Mouse (Mus musculus): ENCODE measurements at regions not wholly inside any gene's neighbourhood (a gene's known extent, or its start where the extent isn't known, plus 50 kb on each side); places are given as distances from the start of the nearest gene placed in this dataset.

DNA sequence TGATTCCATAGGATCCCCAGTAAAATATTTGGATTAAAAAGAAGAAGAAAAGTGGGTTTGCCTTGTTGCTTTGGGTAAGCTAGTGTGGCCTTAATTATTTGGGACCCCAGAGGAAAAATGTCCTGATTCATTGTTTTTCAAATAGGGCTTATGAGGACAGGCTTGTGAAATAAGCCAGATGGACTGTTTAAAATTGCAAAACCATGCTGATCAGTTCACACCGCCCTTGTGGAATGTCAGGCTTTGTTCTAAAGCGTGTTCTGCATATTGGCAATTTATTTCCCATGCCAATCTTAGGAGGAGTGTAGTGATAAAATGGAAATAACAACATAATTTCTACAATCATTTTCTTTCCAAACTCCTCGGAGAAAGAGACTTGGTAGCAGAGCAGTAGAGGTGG is 189.3 kb downstream of the Ccdc71l start:
- TF ChIP-seq CTCF (IDR thresholded peaks at IDR 0.05) (no peak), EP300 (IDR thresholded peaks at IDR 0.05) (no peak)
